Mouse (Mus musculus) myocyte (in vitro differentiated cells): Measurements from ENCODE around the gene Card6.

Experiments
- CEBPB ChIP-seq: IDR thresholded peaks from 2 replicates; pipeline ENCODE4 v1.6.1; 2011; ENCODE audit warnings: mild to moderate bottlenecking, moderate library complexity; ENCODE audit not compliant: poor library complexity, insufficient read depth, severe bottlenecking
- E2F4 ChIP-seq: IDR thresholded peaks from one replicate; pipeline ENCODE4 v1.6.1; 2011; ENCODE audit warnings: mild to moderate bottlenecking, control low read depth, moderate library complexity; ENCODE audit not compliant: insufficient read depth
- MAX ChIP-seq: IDR thresholded peaks from one replicate; pipeline ENCODE4 v1.6.1; 2011; ENCODE audit warnings: low read depth, mild to moderate bottlenecking, control low read depth
- MYOD1 ChIP-seq, 3 experiments: IDR thresholded peaks; one replicate each; pipeline ENCODE4 v1.6.1; 2011; ENCODE audit warnings: control low read depth in 2 of 3, low read depth in 2 of 3, mild to moderate bottlenecking in 2 of 3, moderate library complexity in 1 of 3; ENCODE audit not compliant: insufficient read length in 2 of 3, control insufficient read depth in 1 of 3
- MYOG ChIP-seq, 3 experiments: IDR thresholded peaks; one replicate each; pipeline ENCODE4 v1.6.1; 2011; ENCODE audit warnings: control low read depth in 2 of 3, low read depth in 2 of 3, mild to moderate bottlenecking in 2 of 3; ENCODE audit not compliant: insufficient read length in 2 of 3, control insufficient read depth in 1 of 3, insufficient read depth in 1 of 3
- POLR2A ChIP-seq: IDR thresholded peaks from one replicate; pipeline ENCODE4 v1.6.1; 2011; ENCODE audit warnings: low read depth, mild to moderate bottlenecking, control low read depth, moderate library complexity; ENCODE audit not compliant: insufficient read length
- REST ChIP-seq: IDR thresholded peaks from one replicate; pipeline ENCODE4 v1.6.1; 2011; ENCODE audit warnings: mild to moderate bottlenecking, control low read depth, moderate library complexity; ENCODE audit not compliant: insufficient read depth, insufficient read length
- TCF3 ChIP-seq: IDR thresholded peaks from one replicate; pipeline ENCODE4 v1.6.1; 2011; ENCODE audit warnings: low read depth, control low read depth; ENCODE audit not compliant: insufficient read length
- USF1 ChIP-seq: IDR thresholded peaks from one replicate; pipeline ENCODE4 v1.6.1; 2011; ENCODE audit warnings: low read depth, mild to moderate bottlenecking, control low read depth, moderate library complexity

DNA sequence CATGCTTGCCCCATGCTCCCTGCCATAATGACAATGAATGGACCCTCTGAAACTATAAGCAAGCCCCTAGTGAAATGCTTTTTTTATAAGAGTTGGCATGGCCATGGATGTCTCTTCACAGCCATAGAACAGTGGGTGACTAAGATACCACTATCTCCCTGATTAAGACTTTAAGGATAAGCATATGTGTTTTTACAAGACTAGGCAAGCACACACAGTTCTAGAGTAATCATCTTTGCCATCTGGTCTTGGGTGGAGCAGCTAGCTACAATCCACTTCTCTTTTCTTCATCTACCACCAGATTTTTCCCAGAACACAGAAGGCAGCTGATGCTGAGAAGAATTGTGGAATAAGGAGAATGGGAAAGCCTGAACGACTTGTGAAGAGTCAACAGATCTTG is 27.1 kb downstream of the Card6 start:
- TF ChIP-seq POLR2A: no peak
- no peak for TF ChIP-seq MAX
- TF ChIP-seq E2F4: no peak
- TF ChIP-seq MYOG (IDR thresholded peaks at IDR 0.05; ENCODE audit: control insufficient read depth in 1 of 3, insufficient read depth in 1 of 3, insufficient read length in 2 of 3, low read depth in 2 of 3): no peak
- TF ChIP-seq USF1: no peak
- TF ChIP-seq MYOD1 (IDR thresholded peaks at IDR 0.05; ENCODE audit: control insufficient read depth in 1 of 3, insufficient read length in 2 of 3, low read depth in 2 of 3): no peak
- no peak for TF ChIP-seq CEBPB
- no peak for TF ChIP-seq TCF3
- no peak for TF ChIP-seq REST
